Mouse (Mus musculus): ENCODE results near the gene Wipf3.

The Wipf3 gene

GRCm38 (mm10) chr6:54432191-54432590 lies 2.8 kb downstream of the Wipf3 start:
- in situ Hi-C loops (cut with MboI, MseI) = no loop called here

DNA sequence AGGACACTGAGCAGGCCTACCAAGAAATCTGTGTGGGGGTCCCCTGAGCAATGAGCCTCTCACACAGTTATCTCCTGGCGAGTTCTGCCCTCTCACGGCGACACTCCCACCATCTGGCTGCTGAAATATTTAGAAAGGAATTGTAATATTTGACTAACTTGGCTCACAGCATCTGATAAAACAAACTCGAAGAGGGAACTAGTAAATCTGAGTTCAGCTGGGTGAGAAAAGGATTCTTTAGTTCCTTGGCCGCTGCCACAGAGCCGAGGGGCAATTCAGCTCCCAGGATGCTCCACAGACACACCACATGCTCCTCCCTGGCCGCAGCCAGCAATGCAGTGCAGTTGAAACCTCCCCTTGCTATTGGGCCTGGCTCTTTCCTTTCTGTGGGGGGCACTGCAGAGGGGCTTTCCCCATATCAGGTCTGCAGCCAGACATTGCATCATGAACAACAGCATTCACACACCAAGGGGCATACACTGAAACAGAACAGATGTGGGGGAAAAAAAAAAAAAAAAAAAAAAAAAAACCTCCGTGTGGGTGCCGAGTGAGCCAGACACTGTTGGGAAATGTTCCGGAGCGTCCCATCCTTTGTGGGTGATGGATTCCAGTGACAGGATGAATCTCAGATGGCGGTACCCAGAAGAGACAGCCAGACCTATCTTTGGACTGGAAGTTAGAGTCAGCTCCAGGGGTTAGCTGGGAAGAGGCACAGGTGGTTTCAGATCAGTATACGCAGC lies 3.6 kb downstream of the Wipf3 start:
- in situ Hi-C loops (cut with MboI, MseI) = no loop called here

DNA sequence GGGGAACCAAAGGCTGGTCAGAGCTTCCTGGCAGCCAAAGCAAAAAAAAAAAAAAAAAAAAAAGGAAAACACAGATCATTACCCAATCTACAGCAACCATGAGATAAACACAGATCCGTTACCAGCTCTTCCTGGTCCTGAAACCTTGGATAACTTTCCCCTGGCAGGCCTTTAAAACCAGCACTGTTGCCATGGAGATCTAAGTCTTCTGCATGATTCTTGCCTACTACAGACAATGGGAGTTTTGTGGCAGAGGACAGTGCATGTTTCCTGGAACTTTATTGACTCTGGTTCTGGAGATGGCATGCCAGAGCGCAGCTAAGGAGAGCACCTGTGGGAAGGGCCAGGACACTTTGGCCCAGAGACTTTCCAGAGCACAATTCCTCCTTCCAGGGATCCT lies 4.8 kb downstream of the Wipf3 start:
- in situ Hi-C loops (cut with MboI, MseI) = no loop called here

GRCm38 (mm10) chr6:54435663-54436062 lies 6.3 kb downstream of the Wipf3 start:
- in situ Hi-C loops (cut with MboI, MseI) = no loop called here

- in situ Hi-C loops (cut with MboI, MseI) = no loop called here
Observed at GRCm38 (mm10) chr6:54436286-54436685, 6.9 kb downstream of the Wipf3 start.

DNA sequence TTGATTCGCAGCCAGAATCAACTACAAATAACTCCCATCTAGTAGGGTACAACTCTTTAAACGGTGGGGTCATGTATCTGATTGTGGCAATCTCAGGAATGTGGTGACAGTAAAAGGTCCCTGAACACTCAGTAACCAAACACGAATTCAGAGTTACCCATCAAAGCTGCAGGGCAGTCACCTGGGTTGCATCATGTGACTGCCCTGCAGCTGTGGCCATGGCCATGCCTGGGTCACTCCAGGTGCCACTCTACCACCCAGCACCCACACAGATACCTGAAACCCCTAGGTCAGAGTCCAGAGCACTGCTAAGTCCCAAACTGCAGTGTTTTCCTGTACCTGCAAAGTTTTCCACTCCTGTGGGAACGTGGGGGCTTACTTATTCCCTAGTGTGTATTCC lies 9.1 kb downstream of the Wipf3 start:
- in situ Hi-C loops (cut with MboI, MseI) = no loop called here

- in situ Hi-C loops (cut with MboI, MseI) = no loop called here
Observed at GRCm38 (mm10) chr6:54440658-54441057, 11.3 kb downstream of the Wipf3 start.

DNA sequence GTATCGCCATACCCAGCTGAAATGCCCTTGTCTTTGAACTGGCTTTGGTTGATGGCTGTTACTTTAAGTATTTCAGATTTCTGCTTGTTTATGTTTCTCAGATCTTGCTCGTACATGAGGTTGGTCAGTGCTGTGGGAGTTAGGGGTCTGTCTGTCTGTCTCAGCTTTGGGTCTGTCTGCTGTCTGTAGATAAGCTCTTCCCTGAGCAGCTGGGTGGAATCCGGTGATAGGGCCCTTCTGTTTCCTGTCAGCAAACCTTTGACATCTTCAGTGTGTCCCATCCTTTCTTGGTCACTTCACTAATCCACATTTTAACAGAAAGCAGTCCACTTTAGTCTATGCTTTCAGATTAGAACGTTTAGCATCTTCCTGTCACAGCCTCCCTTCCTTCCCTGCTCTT lies 14.3 kb downstream of the Wipf3 start:
- in situ Hi-C loops (cut with MboI, MseI) = no loop called here

DNA sequence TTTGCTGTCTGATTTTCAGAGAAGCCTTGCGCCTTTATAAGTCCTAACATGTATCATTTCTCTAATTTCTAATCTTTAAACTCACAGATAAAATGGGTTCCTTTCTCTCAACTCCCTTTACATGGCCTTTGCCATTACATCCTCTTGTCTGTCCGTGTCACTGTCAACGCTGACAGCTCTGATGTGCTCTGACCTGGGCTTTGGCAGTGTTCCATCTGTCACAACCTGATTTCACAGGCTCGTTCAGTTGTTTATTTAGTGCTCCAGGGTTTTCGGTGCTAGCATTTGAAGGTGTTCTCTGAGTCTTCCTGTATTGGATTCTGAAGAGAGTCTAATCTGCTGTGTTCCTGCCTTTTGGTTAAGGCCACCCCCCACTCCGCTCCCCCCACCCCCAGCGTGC lies 14.7 kb downstream of the Wipf3 start:
- in situ Hi-C loops (cut with MboI, MseI) = no loop called here

DNA sequence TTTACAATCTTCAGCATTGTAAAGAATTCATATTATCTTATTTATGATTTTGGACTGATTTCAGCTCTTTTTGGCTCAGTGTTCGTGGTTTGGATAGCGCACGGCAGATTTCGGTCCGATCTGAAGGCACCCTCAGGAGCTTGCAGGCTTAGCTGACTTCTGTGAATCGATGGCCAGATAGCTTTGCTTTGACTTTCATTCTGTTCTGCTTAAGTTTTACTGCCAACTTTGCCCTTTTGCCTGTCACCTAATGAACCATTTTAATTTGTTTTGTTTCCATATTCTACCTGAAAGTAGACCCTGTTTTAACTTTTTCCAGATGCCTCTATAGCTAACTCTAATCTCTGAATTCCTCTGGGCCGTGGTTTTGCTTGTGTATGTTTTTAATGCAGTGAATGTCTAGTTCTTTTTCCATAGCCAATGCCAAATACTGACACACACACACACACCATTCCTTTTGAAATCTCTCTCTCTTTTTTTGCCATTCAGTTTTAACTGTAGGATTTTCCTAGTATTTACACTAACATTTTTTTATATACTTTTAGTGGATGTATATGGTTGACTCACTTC lies 15.9 kb downstream of the Wipf3 start:
- in situ Hi-C loops (cut with MboI, MseI) = no loop called here

- in situ Hi-C loops (cut with MboI, MseI) = no loop called here
Observed at GRCm38 (mm10) chr6:54447353-54447752, 17.9 kb downstream of the Wipf3 start.

- in situ Hi-C loops (cut with MboI, MseI) = no loop called here
Observed at GRCm38 (mm10) chr6:54459661-54460060, 30.3 kb downstream of the Wipf3 start.

- in situ Hi-C loops (cut with MboI, MseI) = no loop called here
Observed at GRCm38 (mm10) chr6:54460172-54460914, 30.9 kb downstream of the Wipf3 start.

DNA sequence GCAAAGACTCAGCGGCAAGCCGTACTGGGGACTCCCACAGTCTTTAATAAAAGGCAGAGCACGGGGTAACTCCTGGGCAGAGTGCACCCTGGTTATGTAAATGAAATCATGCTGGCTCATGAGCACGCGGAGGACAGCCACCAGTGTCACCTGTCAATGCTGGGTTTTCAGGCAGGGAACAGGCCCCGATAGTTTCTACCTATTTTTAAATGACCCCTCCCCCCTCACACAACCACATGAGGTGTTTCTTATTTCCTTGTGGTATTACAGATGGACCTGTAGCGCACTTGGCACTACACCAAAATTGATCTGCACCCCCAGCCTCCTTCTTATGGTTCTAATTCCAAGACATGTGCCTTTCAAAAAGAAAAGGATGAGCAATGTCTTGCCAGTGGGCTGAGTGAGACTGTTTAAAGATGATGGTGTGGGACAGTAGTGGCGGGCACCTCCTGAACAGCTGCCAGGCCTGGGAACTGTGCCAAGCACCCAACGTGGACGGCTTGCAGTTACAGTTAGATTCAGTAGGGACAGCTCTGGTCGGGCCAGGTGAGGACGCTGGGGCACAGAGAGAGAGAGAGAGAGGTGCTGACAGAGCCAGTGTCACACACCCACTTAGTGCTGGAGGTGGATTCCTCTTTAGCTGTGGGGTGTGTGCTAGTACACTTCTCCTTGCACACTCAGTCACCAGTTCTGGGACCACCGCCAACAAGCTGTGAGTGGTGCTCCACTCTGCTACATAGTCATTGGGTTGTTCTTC lies 31.7 kb downstream of the Wipf3 start:
- in situ Hi-C loops (cut with MboI, MseI) = no loop called here

GRCm38 (mm10) chr6:54462766-54463165 lies 33.4 kb downstream of the Wipf3 start:
- in situ Hi-C loops (cut with MboI, MseI) = no loop called here

- in situ Hi-C loops (cut with MboI, MseI) = no loop called here
Observed at GRCm38 (mm10) chr6:54463701-54464458, 34.5 kb downstream of the Wipf3 start.

- in situ Hi-C loops (cut with MboI, MseI) = no loop called here
Observed at GRCm38 (mm10) chr6:54464926-54465325, 35.5 kb downstream of the Wipf3 start.

DNA sequence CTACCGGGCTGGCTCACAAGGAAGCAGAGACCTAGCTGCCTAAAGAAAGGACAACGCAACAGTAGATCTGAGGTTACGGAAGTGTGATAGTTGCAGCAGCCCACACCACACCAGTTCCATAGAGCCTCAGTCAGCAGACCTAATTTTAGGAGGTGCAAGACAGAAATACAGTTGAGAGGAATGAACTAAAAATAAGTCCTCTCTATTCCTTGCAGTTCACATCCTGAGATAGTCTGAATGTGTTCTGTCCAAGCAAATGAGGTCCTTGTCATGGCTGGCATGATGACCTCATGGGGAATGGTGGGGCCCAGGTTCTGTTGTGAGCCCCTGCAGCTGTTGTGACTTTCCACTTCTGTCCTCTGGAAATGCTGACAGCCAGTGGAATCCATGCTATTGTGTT lies 38.0 kb downstream of the Wipf3 start:
- in situ Hi-C loops (cut with MboI, MseI) = no loop called here

GRCm38 (mm10) chr6:54471866-54472265 lies 42.5 kb downstream of the Wipf3 start:
- in situ Hi-C loops (cut with MboI, MseI) = no loop called here

DNA sequence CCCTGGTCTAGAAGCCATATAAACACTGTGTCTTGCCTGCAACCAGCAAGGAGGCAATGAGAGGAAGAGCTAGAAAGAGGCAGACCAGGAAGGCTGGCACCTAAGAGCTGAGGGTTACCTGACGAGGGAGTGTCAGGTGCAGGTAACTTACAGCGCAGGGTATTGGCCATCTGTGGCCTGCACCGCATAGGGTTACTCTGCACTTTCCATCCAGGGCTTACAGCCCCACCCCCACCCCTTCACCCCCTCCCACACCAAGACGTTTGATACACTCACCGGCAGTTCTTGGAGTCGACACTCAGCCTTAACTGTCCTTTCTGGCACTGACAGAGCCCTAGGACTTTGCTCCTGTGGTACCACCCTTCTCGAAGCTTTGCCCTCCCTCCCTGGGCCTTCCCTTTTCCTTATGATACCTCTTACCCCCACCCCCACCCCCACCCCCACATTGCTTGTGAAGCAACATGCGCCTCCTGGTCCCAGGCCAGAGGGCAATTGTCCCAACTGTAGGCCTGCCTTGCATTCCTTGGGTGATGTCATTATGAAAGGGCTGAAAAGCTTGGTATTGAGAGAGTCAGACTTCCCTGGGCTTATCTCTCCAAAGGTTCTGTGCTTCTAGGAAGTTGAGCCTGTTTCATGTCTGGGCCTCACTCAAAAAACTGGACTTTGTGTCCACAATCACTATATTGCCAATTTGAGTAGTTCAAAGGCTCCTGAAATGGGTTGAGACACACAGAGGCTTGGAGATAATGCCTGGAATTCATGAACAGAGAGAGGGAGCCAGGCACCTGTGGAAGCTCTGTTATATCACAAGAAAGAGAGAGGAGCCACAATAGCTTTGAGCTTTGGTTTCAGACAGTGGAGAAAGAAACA lies 43.7 kb downstream of the Wipf3 start:
- in situ Hi-C loops (cut with MboI, MseI) = no loop called here
